Mouse (Mus musculus) spleen, embryonic (tissue): ENCODE measurements at regions not wholly inside any gene's neighbourhood (a gene's known extent, or its start where the extent isn't known, plus 50 kb on each side); places are given as distances from the start of the nearest gene placed in this dataset.

ENCODE experiments used
- CTCF ChIA-PET: fragments of 350-600 bp; sonication (Branson Sonifier 250); formaldehyde crosslinking; loops from one replicate; lab custom pipeline; 2022; lab: Charles Lee

GRCm38 (mm10) chr8:34495974-34496373, 384.4 kb upstream of the Gm10131 start:
- CTCF ChIA-PET = no interaction called here

GRCm38 (mm10) chr8:34488746-34489400, 377.3 kb upstream of the Gm10131 start:
- CTCF ChIA-PET = interaction anchor here (0.8 kb wide), 1 partner anchor 323 kb away, joined by 5 read pairs; no protein-coding TSS in a partner anchor

- CTCF ChIA-PET = interaction anchor here (1.9 kb wide), 1 partner anchor 329 kb away, joined by 14 read pairs; no protein-coding TSS in a partner anchor
Observed at GRCm38 (mm10) chr8:34486433-34487096, 375.0 kb upstream of the Gm10131 start.

GRCm38 (mm10) chr8:34485905-34486304, 374.4 kb upstream of the Gm10131 start:
- CTCF ChIA-PET = interaction anchor here (1.9 kb wide), 1 partner anchor 330 kb away, joined by 14 read pairs; no protein-coding TSS in a partner anchor

- CTCF ChIA-PET = interaction anchor here (1.9 kb wide), 1 partner anchor 330 kb away, joined by 14 read pairs; no protein-coding TSS in a partner anchor
Observed at GRCm38 (mm10) chr8:34485346-34485745, 373.8 kb upstream of the Gm10131 start.

- CTCF ChIA-PET = interaction anchor here (1.9 kb wide), 1 partner anchor 331 kb away, joined by 14 read pairs; no protein-coding TSS in a partner anchor
Observed at GRCm38 (mm10) chr8:34484551-34485335, 373.2 kb upstream of the Gm10131 start.

- CTCF ChIA-PET = no interaction called here
Observed at GRCm38 (mm10) chr8:34483212-34483611, 371.7 kb upstream of the Gm10131 start.

- CTCF ChIA-PET = no interaction called here
Observed at GRCm38 (mm10) chr8:34482676-34483075, 371.1 kb upstream of the Gm10131 start.

- CTCF ChIA-PET = no interaction called here
Observed at GRCm38 (mm10) chr8:34480496-34480895, 369.0 kb upstream of the Gm10131 start.

GRCm38 (mm10) chr8:34478891-34479290, 367.4 kb upstream of the Gm10131 start:
- CTCF ChIA-PET = no interaction called here

GRCm38 (mm10) chr8:34478465-34478864, 366.9 kb upstream of the Gm10131 start:
- CTCF ChIA-PET = no interaction called here

GRCm38 (mm10) chr8:34476146-34476820, 364.7 kb upstream of the Gm10131 start:
- CTCF ChIA-PET = no interaction called here

GRCm38 (mm10) chr8:34474593-34474992, 363.1 kb upstream of the Gm10131 start:
- CTCF ChIA-PET = no interaction called here

- CTCF ChIA-PET = no interaction called here
Observed at GRCm38 (mm10) chr8:34473769-34474168, 362.2 kb upstream of the Gm10131 start.

- CTCF ChIA-PET = no interaction called here
Observed at GRCm38 (mm10) chr8:34473301-34473700, 361.8 kb upstream of the Gm10131 start.

- CTCF ChIA-PET = no interaction called here
Observed at GRCm38 (mm10) chr8:34472846-34473245, 361.3 kb upstream of the Gm10131 start.

- CTCF ChIA-PET = no interaction called here
Observed at GRCm38 (mm10) chr8:34472434-34472833, 360.9 kb upstream of the Gm10131 start.

- CTCF ChIA-PET = no interaction called here
Observed at GRCm38 (mm10) chr8:34469091-34469490, 357.6 kb upstream of the Gm10131 start.

- CTCF ChIA-PET = no interaction called here
Observed at GRCm38 (mm10) chr8:34466786-34467364, 355.3 kb upstream of the Gm10131 start.

- CTCF ChIA-PET = no interaction called here
Observed at GRCm38 (mm10) chr8:34465398-34465797, 353.9 kb upstream of the Gm10131 start.

GRCm38 (mm10) chr8:34462262-34462661, 350.7 kb upstream of the Gm10131 start:
- CTCF ChIA-PET = no interaction called here
